Mouse (Mus musculus) lung, postnatal 4 days (tissue): ENCODE results near the gene 9530077C05Rik.
"Not testable (repeated sequence)": the region's sequence is repeated elsewhere in the genome, so short reads cannot be mapped to it uniquely, and the experiment has no call there.

Experiments
- DNase-seq, 2 experiments: peaks; one replicate each; pipeline ENCODE4 v3.0.0; 2021

9530077C05Rik gene

DNA sequence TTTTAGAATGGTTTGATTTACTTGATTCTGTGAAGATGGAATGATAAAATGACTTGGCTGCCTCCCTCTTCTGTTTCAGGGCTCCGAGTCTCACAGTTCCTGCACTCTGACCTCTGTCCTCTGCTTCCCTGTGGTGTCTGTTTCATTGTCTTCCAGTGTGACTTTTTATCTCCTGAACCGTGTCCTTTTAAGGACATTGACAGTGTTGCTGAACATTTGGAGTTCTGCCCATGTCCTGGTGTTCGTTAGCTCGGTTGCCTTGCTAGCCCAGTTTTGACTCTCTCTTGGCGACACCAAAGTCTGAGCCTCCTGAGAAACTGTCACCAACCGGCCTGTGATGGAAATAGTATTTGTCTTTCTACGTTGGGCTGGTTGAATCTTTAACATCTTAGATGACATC, 9.2 kb downstream of the 9530077C05Rik start:
- no peak for DNase-seq

DNA sequence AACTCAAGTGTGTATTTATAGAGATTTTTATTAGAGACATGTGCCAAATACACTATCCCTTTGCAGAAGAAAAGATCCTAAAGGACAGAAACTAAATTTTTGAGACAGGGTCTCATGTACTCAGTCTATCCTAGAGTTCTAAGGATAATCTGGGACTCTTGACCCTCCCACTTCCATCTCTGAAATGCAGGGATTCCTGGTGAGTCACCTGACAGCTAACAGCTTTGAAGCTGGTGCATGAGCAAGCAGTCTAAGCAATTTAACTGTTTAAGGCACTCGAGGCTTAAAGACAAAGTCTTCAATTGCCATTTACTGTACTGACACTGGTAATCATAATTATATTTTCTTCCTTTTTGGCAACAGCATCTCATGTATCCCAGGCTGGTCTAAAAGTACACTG, 11.2 kb downstream of the 9530077C05Rik start:
- DNase-seq = no peak

DNA sequence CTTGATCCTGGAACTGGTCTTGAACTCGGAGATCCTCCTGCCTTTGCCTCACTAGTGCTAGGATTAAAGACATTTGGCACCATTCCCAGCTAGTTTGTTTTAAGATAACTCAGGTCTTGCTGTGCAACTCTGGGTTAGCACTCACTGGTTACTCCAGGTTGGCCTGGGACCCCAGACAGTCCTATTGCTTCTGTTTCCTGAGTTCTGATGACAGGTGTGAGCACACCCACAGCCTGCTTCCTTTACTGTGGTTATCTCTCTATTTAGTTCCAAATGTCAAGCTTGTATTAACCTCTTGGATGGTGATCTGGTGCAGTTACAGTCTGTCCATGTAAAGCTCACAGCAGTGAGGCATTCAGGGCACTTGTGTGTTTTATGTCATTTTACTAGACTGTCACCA, 12.2 kb downstream of the 9530077C05Rik start:
- DNase-seq = no peak

- no peak for DNase-seq
These were observed 12.9 kb downstream of the 9530077C05Rik start for GRCm38 (mm10) chr9:22424196-22424595.

GRCm38 (mm10) chr9:22424719-22425118, 13.4 kb downstream of the 9530077C05Rik start:
- DNase-seq = no peak

DNA sequence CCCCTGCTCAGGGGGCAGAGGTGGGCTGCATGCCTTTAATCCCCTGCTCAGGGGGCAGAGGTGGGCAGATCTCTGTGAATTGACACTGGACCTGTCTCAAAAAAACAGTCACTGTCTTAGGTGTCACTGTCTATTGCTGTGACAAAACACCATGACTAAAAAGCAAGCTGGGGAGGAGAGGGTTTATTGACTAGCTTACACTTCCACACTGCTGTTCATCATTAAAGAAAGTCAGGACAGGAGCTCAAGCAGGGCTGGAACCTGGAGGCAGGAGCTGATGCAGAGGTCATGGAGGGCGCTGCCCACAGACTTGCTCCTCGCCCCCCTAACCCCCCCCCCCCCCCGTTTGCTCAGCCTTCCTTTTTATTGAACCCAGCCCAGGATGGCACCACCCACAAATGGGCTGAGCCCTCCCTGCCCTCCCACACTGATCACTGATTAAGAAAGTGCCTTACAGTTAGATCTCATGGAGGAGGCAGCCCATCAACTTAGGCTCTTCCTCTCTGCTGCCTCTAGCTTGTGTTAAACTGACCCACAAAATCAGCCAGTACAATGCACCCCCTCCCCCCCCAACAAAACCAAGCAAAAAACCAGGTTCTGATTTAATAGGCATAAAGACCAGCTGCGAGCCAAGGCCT, 16.8 kb downstream of the 9530077C05Rik start:
- DNase-seq = no peak

DNA sequence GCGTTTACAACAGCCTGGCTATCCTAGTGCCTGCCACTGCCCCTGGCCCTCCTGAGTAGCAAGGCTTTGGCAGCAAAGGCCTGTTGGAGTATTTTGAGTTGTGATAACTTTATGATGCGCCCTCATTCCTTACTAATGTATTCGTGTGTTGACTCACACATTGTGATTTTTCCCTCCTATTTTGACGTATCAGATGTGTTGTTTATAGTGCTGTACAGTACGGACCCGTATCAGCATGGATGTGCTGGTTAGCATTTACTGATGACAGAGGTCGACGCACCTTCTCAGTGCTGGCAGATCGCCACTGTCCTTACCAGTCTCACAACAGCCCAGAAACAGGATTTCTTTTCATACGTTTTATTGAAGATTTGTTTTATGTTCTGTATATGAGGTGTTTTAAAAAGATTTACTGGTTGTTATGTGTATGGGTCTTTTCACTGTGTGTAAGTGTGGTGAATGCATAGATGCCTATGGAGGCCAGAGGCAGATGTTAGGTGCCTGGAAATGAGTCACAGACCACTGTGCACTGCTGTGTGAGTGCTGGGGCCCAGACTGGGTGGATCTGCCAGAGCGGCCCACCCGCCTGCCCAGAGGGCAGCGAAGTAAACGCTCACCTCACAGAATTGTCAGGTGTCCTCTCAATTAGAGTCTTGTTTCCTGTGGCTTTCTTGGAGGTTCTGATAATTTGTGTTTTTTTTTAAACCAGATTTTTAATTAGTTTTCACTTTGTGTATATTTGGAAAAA, 17.5 kb downstream of the 9530077C05Rik start:
- DNase-seq = no peak

DNA sequence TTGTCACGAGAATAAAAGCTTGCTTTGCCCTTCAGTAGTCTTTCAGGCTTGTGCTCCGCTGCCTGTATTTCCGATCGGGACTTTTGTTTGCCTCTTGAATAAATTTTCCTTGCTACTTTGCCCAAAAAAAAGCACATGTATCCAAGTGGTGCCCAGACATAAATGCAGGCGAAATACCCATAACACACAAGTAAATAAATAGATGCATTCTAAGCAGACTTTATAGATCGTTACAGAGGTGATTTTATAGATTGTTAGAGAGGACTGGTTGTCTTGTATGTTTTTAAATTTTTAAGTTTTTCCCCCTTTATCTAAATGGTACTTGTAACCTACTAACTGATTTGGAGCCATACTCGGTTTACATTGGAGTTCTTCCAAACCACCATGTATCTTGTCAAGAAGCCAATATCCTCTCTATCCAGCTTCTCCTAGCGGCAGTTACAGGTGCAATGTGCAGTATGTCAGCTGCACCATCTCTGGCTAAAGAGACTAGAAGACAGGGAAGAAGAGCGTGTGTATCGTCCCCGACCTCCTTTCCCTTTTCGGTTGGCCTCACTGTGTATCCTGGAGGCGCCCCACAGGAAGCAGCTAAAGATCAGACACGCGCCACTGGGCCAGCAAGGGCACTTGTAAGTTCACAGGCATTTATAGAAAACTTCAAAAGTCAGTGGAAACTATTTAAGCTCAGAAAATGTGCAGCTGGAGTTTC, 18.4 kb downstream of the 9530077C05Rik start:
- peak; percentile 23 to 53 for DNase-seq

- no peak for DNase-seq
These were observed 19.1 kb downstream of the 9530077C05Rik start for GRCm38 (mm10) chr9:22430315-22430840.

DNA sequence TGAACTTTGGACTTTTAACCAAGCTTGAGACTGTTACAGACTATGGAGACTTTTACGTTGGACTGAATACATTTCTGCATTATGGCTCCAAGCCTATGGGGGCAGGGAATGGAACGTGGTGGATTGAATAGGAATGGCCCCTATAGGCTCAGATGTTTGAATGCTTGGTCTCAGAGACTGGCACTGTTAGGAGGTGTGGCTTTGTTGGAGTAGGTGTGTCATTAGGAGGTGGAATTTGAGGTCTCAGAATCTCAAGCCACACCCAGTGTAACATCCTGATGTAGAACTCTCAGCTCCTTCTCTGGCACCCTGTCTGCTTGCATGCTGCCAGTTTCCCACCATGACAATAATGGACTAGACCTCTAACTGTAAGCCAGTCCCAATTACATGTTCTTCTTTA, 21.9 kb downstream of the 9530077C05Rik start:
- no peak for DNase-seq

DNA sequence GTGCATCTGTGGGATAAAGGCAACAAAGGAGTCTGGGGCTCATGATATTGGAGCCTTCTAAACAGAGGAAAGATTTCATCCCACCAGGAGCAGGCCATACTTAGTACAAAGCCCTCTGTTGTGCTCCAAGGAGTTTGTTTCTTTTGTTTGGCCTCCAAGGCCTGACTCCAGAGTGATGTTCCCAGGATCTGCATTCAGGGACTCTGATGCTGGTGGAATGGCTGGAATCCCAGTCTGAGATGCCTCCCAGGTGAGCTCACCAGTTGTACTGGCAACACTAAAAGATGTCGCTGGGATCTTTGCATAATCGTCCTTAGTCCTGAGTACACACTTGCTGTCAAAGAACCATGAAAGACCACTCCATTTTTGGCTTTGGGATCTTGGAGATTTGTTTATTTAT, 22.8 kb downstream of the 9530077C05Rik start:
- DNase-seq = no peak

GRCm38 (mm10) chr9:22438826-22439225, 27.5 kb downstream of the 9530077C05Rik start:
- DNase-seq = no peak

DNA sequence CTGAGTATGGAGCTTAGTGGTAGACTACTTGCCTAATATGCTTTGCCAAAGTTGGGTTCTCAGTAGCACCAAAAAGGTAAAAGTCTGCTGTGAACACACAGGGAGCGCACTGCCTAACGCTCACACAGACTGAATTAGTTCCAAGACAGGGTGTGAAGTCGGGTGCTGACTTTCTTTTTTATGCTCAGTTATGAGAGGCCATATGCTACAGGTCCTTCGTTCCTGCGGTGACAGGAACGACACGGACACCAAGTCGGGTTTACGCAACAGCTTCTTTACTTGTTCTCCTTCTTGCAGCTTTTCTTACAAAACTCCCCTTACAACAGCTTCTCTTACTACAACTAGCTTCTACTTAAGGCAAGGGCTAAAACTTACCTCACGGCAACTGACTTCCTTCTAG, 31.8 kb downstream of the 9530077C05Rik start:
- no peak for DNase-seq

DNA sequence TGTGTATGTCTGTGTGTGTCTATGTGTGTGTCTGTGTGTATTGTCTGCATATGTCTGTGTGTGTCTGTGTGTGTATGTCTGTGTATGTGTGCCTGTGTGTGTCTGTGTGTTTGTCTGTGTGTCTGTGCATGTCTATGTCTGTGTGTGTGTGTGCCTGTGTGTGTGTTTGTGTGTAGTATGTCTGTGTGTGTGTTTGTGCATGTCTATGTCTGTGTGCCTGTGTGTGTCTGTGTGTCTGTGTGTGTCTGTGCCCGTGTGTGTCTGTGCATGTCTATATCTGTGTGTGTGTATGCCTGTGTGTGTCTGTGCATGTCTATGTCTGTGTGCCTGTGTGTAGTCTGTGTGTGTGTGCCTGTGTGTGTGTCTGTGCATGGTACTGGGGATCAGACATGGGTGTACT, 33.8 kb downstream of the 9530077C05Rik start:
- DNase-seq = no peak

GRCm38 (mm10) chr9:22447213-22447612, 35.9 kb downstream of the 9530077C05Rik start:
- no peak for DNase-seq

DNA sequence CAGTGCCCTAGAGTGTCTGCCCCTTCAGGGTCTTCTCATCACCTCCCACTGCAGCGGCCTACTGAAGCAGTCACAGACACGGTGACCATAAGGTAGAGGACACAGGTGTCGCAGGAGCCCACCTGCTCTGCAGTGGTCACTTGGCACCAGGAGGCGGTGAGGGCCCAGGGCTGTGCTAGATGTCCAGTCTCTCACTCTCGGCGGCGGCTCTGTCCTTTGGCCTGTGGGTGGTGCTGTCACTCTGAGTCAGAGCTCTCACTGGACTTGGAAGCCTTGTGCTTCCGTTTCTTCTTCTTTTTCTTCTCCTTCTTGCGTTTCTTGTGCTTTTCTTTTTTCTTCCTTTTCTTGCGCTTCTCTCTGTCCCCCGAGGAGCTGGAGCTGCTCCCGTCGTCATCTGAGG, 37.1 kb downstream of the 9530077C05Rik start:
- DNase-seq = no peak

- no peak for DNase-seq
These were observed 37.9 kb downstream of the 9530077C05Rik start for GRCm38 (mm10) chr9:22449209-22449608.

DNA sequence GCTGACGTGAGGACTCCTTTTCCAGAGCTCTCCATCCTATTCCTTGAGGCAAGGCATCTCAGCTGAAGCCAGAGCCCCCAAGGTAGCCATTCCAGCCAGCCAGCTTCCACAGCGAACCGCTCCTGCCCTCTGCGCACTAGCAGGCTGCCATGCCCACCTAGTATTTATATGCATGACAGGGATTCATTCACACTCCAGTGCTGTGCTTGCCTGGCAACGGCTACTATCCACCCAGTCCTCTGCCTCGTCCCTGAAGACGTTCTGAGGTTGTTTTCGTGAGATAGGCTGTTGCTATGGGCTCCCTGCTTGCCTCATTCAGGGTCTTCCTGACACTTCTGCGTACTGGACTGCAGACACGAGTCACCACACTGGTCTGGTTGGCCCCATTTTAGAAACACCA, 41.4 kb downstream of the 9530077C05Rik start:
- DNase-seq = no peak

GRCm38 (mm10) chr9:22453501-22453924, 42.2 kb downstream of the 9530077C05Rik start:
- DNase-seq = no peak

DNA sequence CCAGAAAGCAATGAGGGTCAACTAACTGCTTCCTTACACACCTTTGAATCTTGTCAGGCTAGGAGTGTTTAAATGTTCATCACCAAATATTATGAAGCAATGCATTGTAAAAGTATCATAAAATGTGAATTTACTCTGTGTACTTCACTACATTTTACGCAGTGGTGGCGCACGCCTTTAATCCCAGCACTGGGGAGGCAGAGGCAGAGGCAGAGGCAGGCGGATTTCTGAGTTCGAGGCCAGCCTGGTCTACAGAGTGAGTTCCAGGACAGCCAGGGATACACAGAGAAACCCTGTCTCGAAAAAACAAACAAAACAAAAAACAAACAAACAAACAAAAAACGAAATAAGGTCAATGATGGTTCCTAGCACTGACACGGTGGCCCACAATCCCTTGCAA, 42.7 kb downstream of the 9530077C05Rik start, which contains the start of gene Gm17545:
Gene Gm17545, plus strand, starts transcription at position 301 of the 400 bp plus-strand sequence.
- DNase-seq = not testable (repeated sequence)

- no peak for DNase-seq
These were observed 43.7 kb downstream of the 9530077C05Rik start for GRCm38 (mm10) chr9:22455041-22455440.

DNA sequence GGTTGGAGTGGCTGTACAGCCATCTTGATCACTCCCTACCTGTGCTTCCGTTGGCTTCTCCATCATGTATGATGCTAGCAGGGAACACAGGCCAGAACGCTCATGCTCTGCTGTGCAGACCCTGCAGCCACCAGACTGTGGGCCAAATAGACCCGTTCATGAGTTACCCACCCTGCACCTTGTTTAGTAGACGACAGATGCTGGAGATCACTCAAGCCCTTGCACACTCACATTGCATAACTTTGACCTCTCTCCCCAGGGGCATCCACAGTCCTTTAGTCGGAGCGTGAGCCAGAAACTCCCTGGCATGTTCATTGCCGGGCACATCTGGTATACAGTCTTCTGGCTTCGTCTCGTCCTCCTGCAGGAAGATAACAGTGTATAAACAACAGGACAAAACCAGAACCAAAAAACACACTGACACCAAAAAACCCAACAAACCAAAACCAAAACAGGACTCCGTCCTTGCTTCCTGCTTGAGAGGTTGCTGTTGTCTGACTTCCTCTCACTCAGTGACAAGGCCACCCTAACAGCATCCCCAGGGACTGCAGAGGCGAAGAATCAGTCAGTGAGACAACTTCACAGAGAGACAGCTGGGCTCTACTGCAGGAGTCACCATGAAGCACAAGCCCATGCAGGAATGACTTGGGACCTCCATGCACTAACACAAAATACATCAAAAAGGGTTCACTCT, 46.0 kb downstream of the 9530077C05Rik start:
- no peak for DNase-seq

GRCm38 (mm10) chr9:22461946-22462345, 50.6 kb downstream of the 9530077C05Rik start:
- no peak for DNase-seq
